Mouse (Mus musculus) limb, embryonic 10.5 days (tissue): ENCODE data around the gene Prrt2. TPM values are rescaled to one million over a fixed set of nuclear protein-coding genes. Genes with fewer than 3 reads are reported as not detected.

ENCODE experiments used
- DNase-seq: peaks from one replicate; pipeline ENCODE4 v3.0.0-alpha.2; 2017; ENCODE audit warnings: low spot score
- H3K27ac ChIP-seq: fragments of 300-500 bp; sonication (generic); 2 replicates; pipeline ENCODE4 v1.5.1; 2016; ENCODE audit warnings: mild to moderate bottlenecking
- H3K27me3 ChIP-seq: fragments of 300-500 bp; sonication (generic); 2 replicates; pipeline ENCODE4 v1.6.1; 2016; ENCODE audit warnings: low read depth, mild to moderate bottlenecking; ENCODE audit not compliant: poor library complexity, severe bottlenecking
- H3K36me3 ChIP-seq: fragments of 300-500 bp; sonication (generic); 2 replicates; pipeline ENCODE4 v1.6.1; 2016; ENCODE audit warnings: mild to moderate bottlenecking, moderate library complexity
- H3K4me1 ChIP-seq: fragments of 300-500 bp; sonication (generic); 2 replicates; pipeline ENCODE4 v1.6.1; 2016
- H3K4me3 ChIP-seq: fragments of 300-500 bp; sonication (generic); 2 replicates; pipeline ENCODE4 v1.5.1; 2016; ENCODE audit warnings: mild to moderate bottlenecking, moderate library complexity
- H3K9me3 ChIP-seq: fragments of 300-500 bp; sonication (generic); replicated peaks from 2 replicates; pipeline ENCODE4 v1.6.1; 2016; ENCODE audit warnings: mild to moderate bottlenecking
- WGBS: fragments of 180-500 bp; shearing (Covaris S2); methylation state at CpG from one replicate; pipeline ENCODE4 v1.1.7; 2016; 5-methylcytosine and 5-hydroxymethylcytosine counted together
- polyA plus RNA-seq: library from polyadenylated mRNA; unstranded; fragments of >200 nt; fragmentation: Nextera tagmentation; extraction: Ambion mirVana; gene quantifications from 2 replicates; pipeline ENCODE4 v1.2.1, GENCODE M21; 2016

Gene Prrt2
- polyA plus RNA-seq, 1 experiment from 2014 or later, result 4.4 TPM

DNA sequence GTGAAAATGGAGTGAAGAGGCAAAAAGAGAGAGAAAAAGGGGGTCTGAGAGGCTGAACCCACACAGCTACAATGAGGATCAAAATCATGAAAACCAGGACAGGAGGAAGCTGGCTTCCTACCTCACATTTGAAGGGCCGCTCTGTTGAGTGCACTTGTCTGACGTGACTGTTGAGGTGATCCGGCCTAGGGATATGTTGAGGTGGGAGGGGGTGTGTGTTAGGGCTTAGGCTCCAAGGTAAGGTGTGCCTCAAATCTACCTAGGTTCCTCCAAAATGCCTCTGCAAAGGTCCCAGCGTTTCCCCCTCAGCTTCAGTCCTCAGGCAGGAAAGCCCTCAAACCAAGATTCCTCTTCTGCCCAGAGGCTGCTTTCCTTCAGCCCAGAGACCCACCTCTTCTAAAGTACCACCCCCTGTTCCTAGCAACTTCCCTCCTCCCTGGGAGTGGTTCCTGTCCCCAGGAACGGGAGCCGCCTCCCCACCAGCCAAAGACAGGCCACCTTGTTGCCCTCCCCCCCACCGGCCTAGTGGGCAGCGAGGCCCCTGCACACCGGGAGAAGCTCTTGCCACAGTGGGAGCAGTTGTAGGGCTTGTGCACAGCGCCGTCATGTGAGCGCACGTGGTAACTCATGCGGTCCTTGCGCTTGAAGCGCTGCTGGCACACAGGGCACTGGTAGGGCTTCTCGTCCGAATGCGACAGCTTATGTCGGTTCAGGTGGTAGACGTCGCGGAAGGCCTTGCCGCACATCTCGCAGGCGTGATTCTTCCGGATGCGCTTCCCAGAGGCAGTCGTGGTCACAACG lies 3.9 kb upstream of the Prrt2 start:
- H3K27me3 ChIP-seq, result no peaks in the 10 kb centered on the region
- WGBS, result under 1% methylated on average over 30 of the region's 30 CpGs
- peaks cover 63% of the 10 kb centered on the region for H3K4me1 ChIP-seq
- H3K36me3 ChIP-seq, result peaks cover 71% of the 10 kb centered on the region
- H3K9me3 ChIP-seq, result no peaks in the 10 kb centered on the region
- peak; percentile 83 for DNase-seq
- H3K4me3 ChIP-seq, result peak overlapping the region; percentile 83
- peak overlapping the region; percentile 99 for H3K27ac ChIP-seq

DNA sequence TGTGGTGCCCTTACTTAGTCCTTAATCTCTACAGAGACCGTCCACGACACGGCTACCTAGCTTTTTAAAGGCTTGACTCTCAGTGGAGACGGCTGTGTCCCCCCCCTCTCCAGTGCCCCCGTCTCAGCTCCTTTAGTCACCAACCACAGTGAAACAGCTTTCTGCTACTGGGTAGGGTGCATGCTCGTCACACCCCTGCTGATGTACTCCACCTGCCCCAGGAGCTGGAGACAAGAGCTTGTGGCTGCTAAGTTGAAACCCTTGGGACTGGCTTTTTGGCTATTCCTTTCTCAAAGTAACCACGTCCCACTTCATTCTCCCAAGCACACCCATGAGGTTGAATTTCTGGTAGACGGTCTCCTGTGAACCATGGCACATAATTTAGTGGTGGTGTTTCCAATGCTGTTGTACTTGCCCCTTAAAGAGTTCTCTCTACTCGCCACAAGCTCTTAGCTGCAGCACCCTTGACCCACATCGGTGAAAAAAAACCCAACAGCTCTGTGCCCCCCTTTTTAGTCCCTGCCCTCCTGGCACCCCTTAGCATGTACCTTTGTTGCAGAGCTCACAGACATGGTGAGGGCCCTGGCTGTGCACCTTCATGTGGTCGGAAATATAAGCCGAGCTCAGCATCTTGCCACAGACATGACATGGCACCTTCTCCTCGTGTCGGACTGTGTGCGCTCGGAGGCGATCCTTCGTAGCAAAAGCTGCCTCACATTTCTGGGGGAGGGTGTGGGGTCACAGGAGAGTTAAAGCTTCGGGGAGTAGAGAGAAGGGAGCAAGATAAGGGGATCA lies 3.1 kb upstream of the Prrt2 start:
- 44% methylated on average over 19 of the region's 19 CpGs for WGBS

DNA sequence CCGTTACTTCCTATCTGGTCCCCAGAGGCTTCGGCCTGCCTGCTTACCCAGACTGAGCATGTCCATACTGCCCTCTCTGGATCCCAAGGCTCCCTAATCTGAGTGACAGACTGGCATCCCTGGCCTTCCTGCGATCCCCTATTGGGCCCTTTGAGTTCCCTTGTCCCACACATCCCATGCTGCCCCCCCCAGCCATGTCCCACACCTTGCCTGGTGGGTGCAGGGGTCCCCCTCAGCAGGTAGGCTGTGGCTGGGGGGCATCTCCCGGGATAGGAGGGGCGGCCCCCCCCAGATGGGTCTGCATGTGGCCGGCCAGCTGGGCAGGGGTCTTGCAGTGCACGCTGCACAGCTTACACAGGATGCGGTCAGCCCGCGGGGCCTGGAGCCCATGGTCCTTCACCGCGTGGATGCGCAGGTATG lies 2.3 kb upstream of the Prrt2 start:
- DNase-seq, result no peak
- Histone ChIP-seq H3K36me3 (peaks cover 54% of the 10 kb centered on the region), H3K27me3 (no peaks in the 10 kb centered on the region), H3K9me3 (no peaks in the 10 kb centered on the region), H3K4me1 (peaks cover 78% of the 10 kb centered on the region), H3K4me3 (peak overlapping the region; percentile 83), H3K27ac (peak overlapping the region; percentile 74)
- 86% methylated on average over 13 of the region's 13 CpGs for WGBS

More for the DNA sequence above, 3.1 kb upstream of the Prrt2 start:
- Histone ChIP-seq H3K4me1 (peaks cover 71% of the 10 kb centered on the region), H3K27ac (peak overlapping the region; percentile 99), H3K4me3 (peak overlapping the region; percentile 83), H3K9me3 (no peaks in the 10 kb centered on the region), H3K27me3 (no peaks in the 10 kb centered on the region), H3K36me3 (peaks cover 62% of the 10 kb centered on the region)
- DNase-seq, result peak; percentile 32

DNA sequence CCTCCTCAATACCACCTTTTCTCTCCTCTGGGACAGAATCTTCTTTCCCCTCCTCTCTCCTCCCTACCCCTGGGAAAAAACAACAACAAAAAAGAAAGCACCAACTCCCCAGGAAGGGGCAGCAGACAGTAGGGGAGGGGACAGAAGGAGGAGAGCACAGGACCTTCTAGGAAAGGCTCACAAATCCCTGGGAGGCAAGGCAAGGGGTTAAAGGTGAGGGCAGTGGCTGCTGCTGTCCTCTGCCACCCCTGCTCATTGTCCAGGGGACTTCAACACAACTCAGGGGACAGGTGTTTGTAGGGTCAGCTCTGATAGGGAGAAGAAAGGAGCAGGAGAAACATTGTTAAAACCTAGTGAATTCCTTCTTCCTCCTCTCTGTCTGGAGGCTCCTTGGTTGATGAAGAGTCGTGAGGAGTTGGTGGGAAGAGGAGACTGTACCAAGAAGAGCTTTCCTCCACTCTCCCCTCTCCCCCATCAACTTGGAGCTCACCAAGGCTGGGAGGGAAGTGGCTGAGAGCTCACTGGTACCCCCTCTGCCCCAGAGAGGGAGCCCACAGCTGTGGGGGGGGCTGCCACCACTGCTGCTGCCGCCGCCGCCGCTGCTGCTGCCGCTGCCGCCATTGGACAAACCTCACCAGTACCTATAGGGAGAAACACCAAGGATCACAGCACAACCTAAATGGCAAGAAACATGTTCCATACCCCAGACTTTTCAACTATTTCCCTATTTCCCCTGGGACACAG lies 1.7 kb upstream of the Prrt2 start:
- Histone ChIP-seq H3K4me1 (peaks cover 78% of the 10 kb centered on the region), H3K27ac (peak overlapping the region; percentile 74), H3K36me3 (peaks cover 48% of the 10 kb centered on the region), H3K9me3 (no peaks in the 10 kb centered on the region), H3K4me3 (peak overlapping the region; percentile 83), H3K27me3 (no peaks in the 10 kb centered on the region)
- WGBS, result 80% methylated on average over 7 of the region's 7 CpGs
- no peak for DNase-seq

DNA sequence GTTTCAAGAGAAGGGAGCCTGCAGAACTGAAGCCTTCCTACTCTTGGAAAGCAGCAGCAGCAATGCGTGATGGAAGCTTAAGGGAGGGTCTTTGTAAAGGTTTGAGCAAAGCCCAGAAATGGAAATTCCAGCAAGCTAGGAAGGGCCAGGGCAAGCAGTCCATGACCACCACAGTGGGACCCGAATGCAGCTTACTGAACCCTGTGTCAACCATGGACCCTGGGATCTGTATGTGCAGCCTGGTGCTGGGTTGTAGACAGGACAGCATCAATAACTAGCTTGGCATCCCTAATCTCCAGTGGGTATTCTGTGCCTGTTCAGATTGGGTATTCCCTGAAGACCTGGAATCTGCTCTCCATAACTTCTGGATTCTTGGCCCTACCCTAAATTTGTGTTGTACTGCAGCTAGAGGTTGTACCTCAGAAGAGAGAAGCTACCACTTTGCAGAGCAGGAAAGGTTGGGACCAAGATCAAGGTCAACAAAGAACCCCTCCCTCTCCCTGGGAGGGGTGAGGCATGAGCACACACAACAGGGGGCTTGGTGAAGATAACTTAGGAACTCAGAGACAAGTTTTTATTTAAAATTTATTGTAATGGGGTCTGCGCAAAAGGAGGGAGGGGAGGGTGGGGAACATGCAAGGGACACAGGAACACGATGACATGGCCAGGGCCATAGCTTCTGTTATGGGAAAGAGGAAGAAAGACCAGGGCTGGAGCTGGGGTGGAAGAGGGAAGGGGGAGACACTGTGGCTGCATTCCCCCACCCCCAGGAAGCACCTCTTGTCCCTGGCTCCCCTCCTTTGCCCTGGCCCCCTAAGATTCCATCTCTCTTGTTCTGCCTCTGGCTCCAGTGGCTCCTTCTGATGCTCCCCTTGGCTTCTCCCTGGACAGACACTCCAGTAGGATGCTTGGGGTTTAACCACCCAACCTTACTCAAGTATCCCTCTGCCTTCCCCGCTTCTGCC lies 834 bp upstream of the Prrt2 start:
- peaks cover 77% of the 10 kb centered on the region for H3K4me1 ChIP-seq
- DNase-seq, result no peak

DNA sequence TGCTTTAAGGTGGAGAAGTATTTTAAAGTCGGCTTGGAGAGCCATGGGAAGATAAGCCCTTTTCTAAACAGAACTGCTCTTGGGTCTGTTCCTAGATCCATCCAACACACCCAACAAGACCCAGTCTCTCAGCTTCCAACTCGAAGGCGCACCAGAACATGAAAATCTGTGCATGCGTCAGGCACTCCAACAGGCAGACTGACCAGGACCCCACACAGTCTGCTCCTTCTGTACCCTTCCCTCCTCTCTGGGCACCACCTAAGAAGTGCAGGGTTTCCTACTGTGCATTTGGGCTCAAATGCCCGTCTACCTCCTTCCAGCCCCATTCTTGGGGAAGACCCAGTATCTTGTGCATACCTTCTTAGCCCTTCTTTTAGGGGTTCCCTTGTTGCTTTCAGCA lies 520 bp downstream of the Prrt2 start:
- H3K27ac ChIP-seq, result peak overlapping the region; percentile 98
- H3K36me3 ChIP-seq, result peaks cover 45% of the 10 kb centered on the region
- 56% methylated on average over 5 of the region's 5 CpGs for WGBS
- DNase-seq, result no peak
- H3K4me3 ChIP-seq, result peak overlapping the region; percentile 83
- no peaks in the 10 kb centered on the region for H3K9me3 ChIP-seq
- no peaks in the 10 kb centered on the region for H3K27me3 ChIP-seq
- H3K4me1 ChIP-seq, result peaks cover 84% of the 10 kb centered on the region

More for the DNA sequence above, 834 bp upstream of the Prrt2 start:
- Histone ChIP-seq H3K36me3 (peaks cover 43% of the 10 kb centered on the region), H3K4me3 (peak overlapping the region; percentile 83), H3K9me3 (no peaks in the 10 kb centered on the region), H3K27me3 (no peaks in the 10 kb centered on the region), H3K27ac (peak overlapping the region; percentile 98)
- 41% methylated on average over 5 of the region's 5 CpGs for WGBS

DNA sequence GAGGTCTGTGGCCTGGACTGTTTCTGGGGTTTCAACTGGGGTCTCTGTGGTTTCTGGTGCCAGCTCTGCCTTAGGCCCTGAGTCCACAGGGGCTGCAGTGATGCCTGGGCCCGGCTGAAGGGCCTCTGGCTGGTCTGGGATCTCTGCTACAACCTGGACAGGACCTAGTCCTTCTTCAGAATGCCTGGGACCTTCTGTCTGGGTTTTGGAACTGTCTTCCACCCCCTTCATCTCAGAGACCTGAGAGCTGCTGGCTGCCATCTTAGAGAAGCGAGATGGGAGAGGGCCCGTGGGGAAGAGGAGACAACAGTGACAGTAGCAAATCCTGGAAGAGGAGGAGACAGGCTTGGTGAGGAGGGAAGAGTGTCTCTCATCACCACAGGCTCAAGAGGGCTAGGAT lies 980 bp downstream of the Prrt2 start:
- H3K9me3 ChIP-seq, result no peaks in the 10 kb centered on the region
- H3K27me3 ChIP-seq, result no peaks in the 10 kb centered on the region
- H3K4me3 ChIP-seq, result peak overlapping the region; percentile 83
- H3K27ac ChIP-seq, result peak overlapping the region; percentile 98
- peaks cover 45% of the 10 kb centered on the region for H3K36me3 ChIP-seq
- peaks cover 87% of the 10 kb centered on the region for H3K4me1 ChIP-seq
- WGBS, result 71% methylated on average over 3 of the region's 3 CpGs
- DNase-seq, result no peak

DNA sequence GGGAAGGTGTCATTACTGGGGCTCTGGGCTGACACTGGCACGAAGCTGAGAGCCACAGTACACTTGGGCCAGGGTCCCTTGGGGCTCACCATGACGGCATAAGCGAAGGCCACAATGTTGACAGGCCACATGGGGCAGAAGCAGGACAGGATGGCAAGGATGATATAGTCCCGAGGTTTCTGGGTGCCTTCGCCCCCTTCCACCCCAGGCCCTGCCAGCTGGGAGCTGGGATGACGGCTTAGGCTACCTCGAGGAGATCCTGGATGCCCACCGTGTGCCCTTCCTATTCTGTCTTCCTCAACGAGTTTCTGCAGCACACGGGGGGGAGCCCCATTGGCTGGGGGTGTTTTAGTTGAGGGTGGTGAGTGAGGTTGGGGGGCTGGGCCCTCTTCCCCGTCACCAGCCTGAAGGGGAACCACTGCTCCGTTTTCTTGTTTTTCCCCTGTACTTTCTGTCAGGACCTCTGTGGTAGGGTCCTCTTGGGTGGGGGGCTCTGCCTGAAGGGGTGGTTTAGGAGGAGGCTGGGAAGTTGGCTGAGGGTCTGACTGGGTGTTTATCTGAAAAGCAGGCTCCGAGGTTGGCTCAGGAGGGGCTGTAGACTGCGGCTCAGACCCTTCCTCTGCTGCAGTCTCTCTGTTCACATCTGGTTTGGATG lies 1.6 kb downstream of the Prrt2 start:
- H3K4me1 ChIP-seq, result peaks cover 87% of the 10 kb centered on the region
- no peaks in the 10 kb centered on the region for H3K9me3 ChIP-seq
- no peak for DNase-seq
- WGBS, result 81% methylated on average over 14 of the region's 14 CpGs
- H3K27me3 ChIP-seq, result no peaks in the 10 kb centered on the region
- H3K36me3 ChIP-seq, result peaks cover 45% of the 10 kb centered on the region
- H3K4me3 ChIP-seq, result peak overlapping the region; percentile 83
- H3K27ac ChIP-seq, result peak overlapping the region; percentile 98

DNA sequence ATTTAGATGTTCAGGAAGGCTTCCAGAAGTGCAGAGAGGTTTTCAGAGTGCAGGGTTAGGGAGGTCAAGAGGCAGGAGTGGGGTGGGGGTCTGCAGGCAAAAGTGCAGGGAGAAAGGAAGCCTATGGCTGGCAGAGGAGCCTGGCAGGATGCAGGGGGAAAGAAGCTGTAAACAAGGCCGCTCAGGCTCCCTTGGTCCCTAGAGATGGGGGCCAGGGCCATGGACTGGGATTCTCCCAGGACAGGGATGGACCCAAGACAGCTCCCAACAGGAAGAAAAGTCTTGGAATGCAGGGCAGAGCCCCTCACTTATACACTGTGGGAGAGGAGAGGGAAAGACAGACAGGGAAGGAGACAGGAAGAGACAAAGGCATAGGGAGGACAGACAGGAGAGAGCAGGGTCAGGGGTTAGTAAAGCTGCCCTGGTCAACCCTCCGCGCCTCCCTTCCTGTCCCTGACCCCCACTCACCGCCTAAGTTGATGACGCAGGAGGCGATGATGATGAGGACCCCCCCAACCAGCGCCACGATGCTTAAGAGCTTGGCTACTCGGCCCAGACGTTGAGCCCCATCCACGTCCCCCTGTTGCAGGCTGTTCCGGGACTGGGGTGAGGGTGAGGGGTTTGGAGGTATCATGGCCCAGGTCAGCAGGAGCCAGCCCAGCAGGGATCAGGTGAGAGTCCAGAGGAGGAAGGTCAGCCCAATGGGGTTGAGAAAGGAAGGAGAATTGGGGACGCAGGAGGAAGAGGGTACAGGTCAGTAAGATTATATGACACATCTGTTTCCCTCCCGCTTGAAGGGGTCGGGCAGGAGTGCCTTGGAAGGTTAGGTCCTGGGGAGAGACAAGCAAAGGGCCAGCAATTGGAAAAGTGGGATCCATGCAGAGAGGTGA lies 2.4 kb downstream of the Prrt2 start:
- peaks cover 85% of the 10 kb centered on the region for H3K4me1 ChIP-seq
- 79% methylated on average over 15 of the region's 15 CpGs for WGBS
- H3K27ac ChIP-seq, result peak overlapping the region; percentile 98
- peak overlapping the region; percentile 83 for H3K4me3 ChIP-seq
- no peaks in the 10 kb centered on the region for H3K27me3 ChIP-seq
- no peaks in the 10 kb centered on the region for H3K9me3 ChIP-seq
- peaks cover 45% of the 10 kb centered on the region for H3K36me3 ChIP-seq
- no peak for DNase-seq

DNA sequence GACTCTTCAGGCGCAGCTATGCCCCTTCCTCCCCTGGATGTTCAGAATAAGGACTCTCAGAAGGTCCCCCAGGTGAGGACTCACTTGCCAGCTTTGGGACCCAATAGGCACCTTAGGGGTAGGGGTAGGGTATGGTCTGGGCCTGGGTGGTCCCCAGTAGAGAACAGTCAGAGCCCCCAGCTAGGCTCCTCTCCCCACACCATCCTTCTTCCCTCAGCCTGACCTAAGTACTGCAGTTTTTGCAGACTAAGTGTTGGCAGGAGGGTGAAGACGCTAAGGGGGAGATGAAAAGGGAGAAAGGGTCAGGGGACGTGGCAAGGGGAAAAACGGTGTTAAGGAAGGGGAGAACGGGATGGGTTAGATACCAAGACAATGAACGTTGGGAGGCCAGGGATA lies 3.1 kb downstream of the Prrt2 start:
- Histone ChIP-seq H3K27ac (peak overlapping the region; percentile 98), H3K4me1 (peaks cover 78% of the 10 kb centered on the region), H3K27me3 (no peaks in the 10 kb centered on the region), H3K4me3 (peak overlapping the region; percentile 21; the same call in 1 of the 2 replicates), H3K36me3 (peaks cover 45% of the 10 kb centered on the region), H3K9me3 (no peaks in the 10 kb centered on the region)
- WGBS, result 55% methylated on average over 6 of the region's 6 CpGs
- DNase-seq, result no peak
